Mouse (Mus musculus): ENCODE measurements around the gene Tectb. TPM values are rescaled to one million over a fixed set of nuclear protein-coding genes. Genes with fewer than 3 reads are reported as not detected.

Gene Tectb
- polyA plus RNA-seq, 1 experiment: not detected

DNA sequence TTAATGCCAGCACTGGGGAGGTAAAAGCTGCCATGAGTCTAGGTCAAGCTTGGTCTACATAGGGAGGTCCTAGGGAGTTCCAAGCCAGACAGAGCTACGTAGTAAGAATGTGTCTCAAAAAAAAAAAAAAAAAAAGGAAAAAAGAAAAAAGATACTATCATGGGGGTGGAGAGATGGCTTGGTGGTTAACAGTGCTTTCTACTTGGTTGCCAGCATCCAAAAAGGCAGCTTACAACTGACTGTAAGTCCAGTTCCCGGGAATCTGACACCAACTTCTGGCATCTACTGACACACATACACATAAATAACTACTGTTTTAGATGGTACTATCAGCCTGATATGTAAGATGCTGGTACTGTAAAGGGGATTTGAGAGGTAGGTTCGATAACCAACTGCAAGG lies 28.6 kb downstream of the Tectb start:
- Histone ChIP-seq H3K4me1 (ENCODE audit: control insufficient read depth, insufficient read depth, insufficient read length, low read length) (no peaks in the 10 kb centered on the region), H3K27ac (replicated peaks; ENCODE audit: low read depth, low read length) (no peak overlapping the region)

DNA sequence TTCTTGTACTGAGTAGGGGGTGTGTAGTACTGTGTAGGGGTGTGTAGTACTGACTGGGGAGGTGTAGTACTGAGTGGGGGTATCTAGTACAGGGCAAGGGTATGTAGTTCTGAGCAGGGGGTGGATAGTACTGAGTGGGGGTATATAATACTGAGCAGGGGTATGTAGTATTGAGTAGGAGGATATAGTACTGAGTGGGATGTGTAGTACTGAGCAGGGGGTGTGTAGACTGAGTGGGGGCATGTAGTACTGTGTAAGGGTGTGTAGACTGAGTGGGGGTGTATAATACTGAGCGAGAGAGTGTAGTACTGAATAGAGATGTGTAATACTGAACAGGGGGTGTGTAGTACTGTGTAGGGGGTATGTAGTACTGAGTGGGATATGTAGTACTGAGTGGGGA lies 31.2 kb downstream of the Tectb start:
- Histone ChIP-seq H3K27ac (replicated peaks; ENCODE audit: low read depth, low read length) (no peak overlapping the region), H3K4me3 (ENCODE audit: insufficient read depth, low read depth, low read length) (no peak overlapping the region), H3K4me1 (ENCODE audit: control insufficient read depth, insufficient read depth, insufficient read length, low read length) (no peaks in the 10 kb centered on the region)

More for the DNA sequence above, 28.6 kb downstream of the Tectb start:
- no peak overlapping the region for H3K4me3 ChIP-seq (ENCODE audit: insufficient read depth, low read depth, low read length)

DNA sequence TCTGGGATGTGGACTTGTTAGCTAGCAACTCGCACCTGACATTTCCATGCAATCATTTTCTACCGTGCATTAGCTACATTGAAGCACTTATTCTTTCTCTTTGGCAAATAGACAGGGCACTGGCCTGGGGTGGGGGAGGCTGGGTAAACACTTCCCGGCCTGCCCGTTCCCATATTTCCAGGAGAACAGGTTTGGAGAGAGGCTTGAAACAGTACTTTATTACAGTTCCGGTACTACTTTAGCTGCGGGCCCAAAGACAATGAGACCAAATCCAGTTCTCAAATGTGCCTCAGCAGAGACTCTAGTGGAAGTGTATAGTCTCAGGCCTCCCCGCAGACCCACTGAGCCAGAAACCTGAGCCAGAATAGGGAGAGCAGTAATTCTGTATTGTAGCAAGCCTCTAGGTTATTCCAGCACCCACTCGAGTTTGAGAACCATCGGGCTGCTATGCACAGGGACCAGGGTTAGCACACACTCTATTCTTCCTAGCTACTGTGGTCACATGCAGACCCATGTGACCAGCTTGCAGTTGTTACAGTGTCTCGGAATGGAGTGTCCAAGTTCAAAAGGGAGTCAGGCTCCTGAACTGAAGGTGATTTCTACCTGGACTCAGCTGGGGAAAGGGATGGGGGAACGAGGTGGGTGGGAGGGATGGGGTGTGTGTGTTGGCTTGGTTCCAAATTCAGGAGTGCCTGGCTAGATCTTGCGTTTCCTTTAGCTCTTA lies 33.2 kb downstream of the Tectb start:
- H3K27ac ChIP-seq (replicated peaks; ENCODE audit: low read depth, low read length): no peak overlapping the region
- no peaks in the 10 kb centered on the region for H3K4me1 ChIP-seq (ENCODE audit: control insufficient read depth, insufficient read depth, insufficient read length, low read length)
- no peak overlapping the region for H3K4me3 ChIP-seq (ENCODE audit: insufficient read depth, low read depth, low read length)

DNA sequence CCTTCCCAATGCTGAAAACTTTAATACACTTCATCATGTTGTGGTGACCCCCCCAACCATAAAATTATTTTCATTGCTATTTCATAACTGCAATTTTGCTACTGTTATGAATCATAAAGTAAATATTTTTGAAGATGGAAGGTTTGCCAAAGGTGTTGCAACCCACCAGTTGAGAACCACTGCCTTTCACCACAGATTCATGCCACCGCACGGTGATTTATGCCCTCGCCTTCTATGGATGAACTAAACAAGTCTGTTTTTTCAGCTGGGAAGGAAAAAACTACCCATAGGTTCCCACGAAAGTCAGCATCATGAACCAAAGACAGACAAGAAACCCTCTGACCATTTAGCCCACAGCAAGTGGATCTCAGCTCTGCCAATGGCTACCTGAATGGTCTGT lies 36.3 kb downstream of the Tectb start:
- H3K27ac ChIP-seq (replicated peaks; ENCODE audit: low read depth, low read length): no peak overlapping the region
- no peak overlapping the region for H3K4me3 ChIP-seq (ENCODE audit: insufficient read depth, low read depth, low read length)
- no peaks in the 10 kb centered on the region for H3K4me1 ChIP-seq (ENCODE audit: control insufficient read depth, insufficient read depth, insufficient read length, low read length)

DNA sequence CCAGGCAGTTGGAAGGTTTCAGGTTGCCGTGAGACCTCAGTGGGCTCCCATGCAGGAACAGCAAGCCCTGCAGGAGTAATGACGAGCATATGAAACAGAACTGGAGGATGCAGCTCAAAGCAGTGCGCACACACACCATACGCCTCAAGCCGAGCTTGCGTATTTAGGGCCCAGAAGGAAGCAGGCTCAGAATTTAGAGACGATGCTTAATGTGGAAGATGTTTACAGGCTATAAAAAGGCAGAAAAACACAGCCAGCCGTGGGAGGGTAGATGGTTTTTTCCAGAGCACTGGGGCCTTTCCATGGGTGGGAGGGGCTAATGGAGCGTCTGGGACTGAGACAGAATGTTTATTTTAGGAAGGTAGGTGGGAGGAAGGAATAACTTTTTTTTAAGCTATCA lies 36.8 kb downstream of the Tectb start:
- H3K4me3 ChIP-seq (ENCODE audit: insufficient read depth, low read depth, low read length): no peak overlapping the region

DNA sequence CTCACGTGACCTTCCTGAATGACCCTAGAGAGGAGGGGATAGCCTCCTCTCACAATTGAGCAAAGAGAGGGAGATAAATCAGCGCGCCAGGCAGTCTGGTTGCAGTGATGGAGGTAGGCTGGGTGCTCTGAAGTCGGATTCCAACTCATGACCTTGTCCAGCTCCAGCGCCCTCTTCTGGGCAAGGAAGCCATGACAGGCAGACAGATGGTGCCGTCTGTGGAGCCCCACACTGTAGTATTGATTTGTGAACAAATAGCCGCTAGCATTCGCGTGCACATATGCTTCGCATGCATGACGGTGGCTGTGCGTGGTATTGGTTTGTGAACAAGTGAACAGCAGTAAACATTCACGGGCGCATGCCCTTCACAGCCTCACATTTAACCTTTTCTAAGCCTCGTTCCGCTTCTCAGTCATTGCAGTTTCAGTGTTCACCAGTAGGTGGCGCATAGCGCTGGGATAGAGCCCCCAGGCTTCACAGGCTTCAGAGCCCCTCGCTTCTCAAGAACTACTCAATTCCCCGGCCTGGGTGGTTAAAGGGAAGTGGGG lies 37.7 kb downstream of the Tectb start:
- H3K27ac ChIP-seq (replicated peaks; ENCODE audit: low read depth, low read length): no peak overlapping the region
- H3K4me3 ChIP-seq (ENCODE audit: insufficient read depth, low read depth, low read length): peak overlapping the region; percentile 57
- H3K4me1 ChIP-seq (ENCODE audit: control insufficient read depth, insufficient read depth, insufficient read length, low read length): no peaks in the 10 kb centered on the region

More for the DNA sequence above, 36.8 kb downstream of the Tectb start:
- H3K4me1 ChIP-seq (ENCODE audit: control insufficient read depth, insufficient read depth, insufficient read length, low read length): no peaks in the 10 kb centered on the region
- no peak overlapping the region for H3K27ac ChIP-seq (replicated peaks; ENCODE audit: low read depth, low read length)

DNA sequence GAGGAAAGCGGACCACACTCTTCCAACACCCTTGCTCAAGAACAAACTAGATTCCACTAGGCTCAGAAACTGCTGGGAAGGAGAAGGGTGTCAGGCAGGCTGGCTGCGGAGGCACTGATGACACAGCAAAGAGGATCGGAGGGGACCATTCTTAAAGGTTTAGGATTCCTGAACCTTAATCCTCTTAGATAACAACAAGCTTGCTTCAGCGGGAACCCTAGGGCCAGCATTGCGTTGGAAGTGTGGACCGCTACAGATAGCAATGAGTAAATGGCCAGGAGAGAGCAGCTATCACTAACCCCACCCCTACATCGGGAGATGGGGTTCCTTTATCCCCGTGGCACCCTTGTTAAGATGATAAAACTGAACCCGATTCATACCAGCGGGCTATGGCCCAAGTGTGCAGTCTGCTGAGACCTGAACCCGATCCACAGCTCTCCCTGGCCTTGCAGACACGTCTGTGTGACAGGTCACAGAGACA lies 38.2 kb downstream of the Tectb start:
- H3K4me3 ChIP-seq (ENCODE audit: insufficient read depth, low read depth, low read length): no peak overlapping the region
- no peak overlapping the region for H3K27ac ChIP-seq (replicated peaks; ENCODE audit: low read depth, low read length)

DNA sequence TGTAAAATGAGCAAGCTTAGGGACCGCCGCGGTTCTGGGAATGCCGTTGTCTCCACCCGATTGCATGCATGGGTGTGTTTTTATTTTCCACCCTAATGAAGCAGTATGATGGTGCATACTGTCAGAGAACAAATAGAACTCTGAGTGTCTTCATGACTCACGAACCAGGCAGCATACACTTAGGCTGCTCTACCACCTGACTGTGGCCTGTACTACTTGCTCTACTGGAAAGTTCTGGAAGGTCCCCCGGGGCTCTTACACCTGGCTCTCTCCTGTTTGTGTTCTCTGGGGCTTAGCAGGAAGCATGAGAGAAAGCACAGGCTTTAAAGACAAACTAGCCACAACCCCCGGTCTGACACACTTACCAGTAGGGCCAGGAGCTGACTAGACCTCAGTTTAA lies 38.8 kb downstream of the Tectb start:
- Histone ChIP-seq H3K4me3 (ENCODE audit: insufficient read depth, low read depth, low read length) (no peak overlapping the region), H3K27ac (replicated peaks; ENCODE audit: low read depth, low read length) (no peak overlapping the region), H3K4me1 (ENCODE audit: control insufficient read depth, insufficient read depth, insufficient read length, low read length) (no peaks in the 10 kb centered on the region)

More for the DNA sequence above, 38.2 kb downstream of the Tectb start:
- no peaks in the 10 kb centered on the region for H3K4me1 ChIP-seq (ENCODE audit: control insufficient read depth, insufficient read depth, insufficient read length, low read length)

DNA sequence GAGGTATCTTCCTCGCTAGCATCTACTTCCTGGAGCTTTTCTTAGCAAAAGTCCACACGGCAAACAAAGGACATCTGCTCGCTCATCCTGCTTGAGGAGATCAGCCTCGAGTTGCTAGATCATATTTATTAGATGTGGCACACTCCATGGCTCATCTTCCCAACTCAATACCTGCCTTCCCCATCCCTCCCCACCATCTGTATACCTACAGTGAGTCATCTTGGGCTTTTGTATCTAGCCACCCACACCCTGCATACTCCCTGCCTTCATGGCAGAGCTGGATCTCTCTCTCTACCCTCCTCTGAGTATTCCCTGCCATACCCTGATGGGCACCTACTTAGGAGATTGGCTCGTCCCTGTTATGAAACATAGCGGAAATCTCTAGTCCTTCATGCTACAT lies 40.7 kb downstream of the Tectb start:
- Histone ChIP-seq H3K4me3 (ENCODE audit: insufficient read depth, low read depth, low read length) (no peak overlapping the region), H3K4me1 (ENCODE audit: control insufficient read depth, insufficient read depth, insufficient read length, low read length) (no peaks in the 10 kb centered on the region), H3K27ac (replicated peaks; ENCODE audit: low read depth, low read length) (no peak overlapping the region)

DNA sequence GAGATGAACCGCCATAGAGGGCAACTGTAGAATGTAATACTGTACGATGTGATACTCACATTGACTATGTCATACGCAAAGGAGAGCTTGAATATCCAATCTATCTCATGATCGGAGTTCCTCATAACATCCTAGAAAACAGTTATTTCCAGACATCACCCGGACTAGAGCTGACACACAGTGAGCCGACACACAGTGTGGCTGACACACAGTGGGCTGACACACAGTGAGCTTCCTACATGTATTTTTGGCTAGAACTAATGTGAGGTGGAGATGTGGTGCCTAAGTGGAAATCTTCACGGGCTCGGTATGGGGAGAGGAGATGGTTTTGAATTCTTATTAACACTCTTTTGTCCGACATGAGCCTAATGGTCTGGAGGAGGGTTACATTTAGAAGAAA lies 41.7 kb downstream of the Tectb start:
- Histone ChIP-seq H3K4me1 (ENCODE audit: control insufficient read depth, insufficient read depth, insufficient read length, low read length) (no peaks in the 10 kb centered on the region), H3K27ac (replicated peaks; ENCODE audit: low read depth, low read length) (no peak overlapping the region), H3K4me3 (ENCODE audit: insufficient read depth, low read depth, low read length) (no peak overlapping the region)

DNA sequence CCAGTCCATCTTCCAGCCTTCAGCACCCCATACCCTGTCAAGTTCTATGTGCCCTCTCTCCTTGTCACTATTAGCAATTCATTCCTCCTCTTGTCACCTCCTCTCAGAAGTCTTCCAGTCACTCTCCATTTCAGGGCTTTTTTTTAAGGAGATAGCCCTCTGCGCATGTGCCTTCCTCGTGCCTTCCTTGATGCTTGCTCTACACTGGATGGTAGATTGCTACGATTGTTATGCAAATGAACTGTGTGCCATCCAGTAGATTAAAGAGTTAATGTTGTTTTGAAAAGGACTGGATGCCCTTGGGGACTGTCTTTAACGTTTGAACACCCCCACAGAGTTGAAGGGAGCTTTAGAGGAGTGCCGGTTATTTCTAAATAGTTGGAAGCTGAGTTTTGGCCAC lies 46.1 kb downstream of the Tectb start:
- Histone ChIP-seq H3K4me1 (ENCODE audit: control insufficient read depth, insufficient read depth, insufficient read length, low read length) (no peaks in the 10 kb centered on the region), H3K4me3 (ENCODE audit: insufficient read depth, low read depth, low read length) (no peak overlapping the region), H3K27ac (replicated peaks; ENCODE audit: low read depth, low read length) (no peak overlapping the region)

DNA sequence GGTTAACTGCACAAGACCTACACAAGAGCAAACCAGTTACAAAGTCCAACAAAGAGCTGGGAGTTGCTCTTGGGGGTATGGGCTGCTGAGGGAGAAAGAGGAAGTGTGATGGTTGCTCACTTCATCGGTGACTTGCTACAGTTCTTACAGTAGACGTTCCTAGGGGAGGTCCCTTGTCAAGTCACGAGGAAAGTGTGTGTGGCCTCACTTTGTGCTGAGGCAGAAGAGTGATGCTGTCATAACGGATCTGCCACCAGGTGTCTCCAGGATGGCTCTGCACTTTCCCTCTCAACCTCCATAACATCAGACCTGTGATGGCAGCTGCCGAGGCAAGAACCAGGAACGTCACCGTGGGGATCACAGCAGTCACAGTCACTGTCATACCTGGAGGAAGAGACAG lies 46.6 kb downstream of the Tectb start:
- peaks cover 1% of the 10 kb centered on the region for H3K4me1 ChIP-seq (ENCODE audit: control insufficient read depth, insufficient read depth, insufficient read length, low read length)
- no peak overlapping the region for H3K27ac ChIP-seq (replicated peaks; ENCODE audit: low read depth, low read length)
- H3K4me3 ChIP-seq (ENCODE audit: insufficient read depth, low read depth, low read length): no peak overlapping the region

DNA sequence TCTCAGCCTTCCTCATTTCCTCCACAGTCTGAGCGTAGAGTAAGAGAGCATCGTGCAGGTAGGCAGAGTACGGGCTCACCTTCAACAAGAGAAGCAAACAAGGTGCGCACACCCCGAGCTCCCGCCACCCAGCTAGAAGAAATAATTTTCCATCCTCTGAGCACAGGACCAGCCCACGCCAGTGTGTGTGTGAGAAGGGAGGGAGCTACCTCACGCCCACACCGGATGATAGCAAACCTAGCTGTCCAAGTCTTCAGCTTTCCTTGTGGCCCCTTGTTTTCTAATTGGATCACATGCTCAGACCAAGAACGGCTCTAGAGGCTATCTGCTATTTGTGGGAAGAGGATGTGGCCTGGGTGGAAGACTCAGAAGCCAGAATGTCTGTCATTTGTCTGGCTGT lies 50.5 kb downstream of the Tectb start:
- peaks cover 3% of the 10 kb centered on the region for H3K4me1 ChIP-seq (ENCODE audit: control insufficient read depth, insufficient read depth, insufficient read length, low read length)
- no peak overlapping the region for H3K27ac ChIP-seq (replicated peaks; ENCODE audit: low read depth, low read length)
- H3K4me3 ChIP-seq (ENCODE audit: insufficient read depth, low read depth, low read length): no peak overlapping the region

DNA sequence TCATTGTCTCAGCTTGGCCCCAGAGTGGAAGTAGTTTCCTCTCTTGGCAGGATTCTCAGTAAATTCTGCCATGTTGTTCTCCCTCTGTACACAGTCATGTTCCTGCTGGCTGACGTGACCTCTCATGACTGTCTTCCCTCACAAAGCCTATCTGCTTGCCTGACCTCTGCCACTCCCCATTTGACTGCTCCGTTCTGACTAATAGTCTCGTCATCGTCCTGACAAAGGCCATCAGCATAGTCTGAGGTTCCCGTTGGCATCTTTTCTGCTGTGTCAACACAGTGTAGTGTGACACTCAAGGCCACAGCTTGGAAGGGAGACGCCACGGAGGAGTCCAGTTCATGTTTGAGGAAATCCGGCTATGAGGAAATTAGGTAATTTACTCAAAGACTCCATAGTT lies 51.6 kb downstream of the Tectb start:
- Histone ChIP-seq H3K27ac (replicated peaks; ENCODE audit: low read depth, low read length) (no peak overlapping the region), H3K4me3 (ENCODE audit: insufficient read depth, low read depth, low read length) (no peak overlapping the region), H3K4me1 (ENCODE audit: control insufficient read depth, insufficient read depth, insufficient read length, low read length) (peaks cover 3% of the 10 kb centered on the region)

DNA sequence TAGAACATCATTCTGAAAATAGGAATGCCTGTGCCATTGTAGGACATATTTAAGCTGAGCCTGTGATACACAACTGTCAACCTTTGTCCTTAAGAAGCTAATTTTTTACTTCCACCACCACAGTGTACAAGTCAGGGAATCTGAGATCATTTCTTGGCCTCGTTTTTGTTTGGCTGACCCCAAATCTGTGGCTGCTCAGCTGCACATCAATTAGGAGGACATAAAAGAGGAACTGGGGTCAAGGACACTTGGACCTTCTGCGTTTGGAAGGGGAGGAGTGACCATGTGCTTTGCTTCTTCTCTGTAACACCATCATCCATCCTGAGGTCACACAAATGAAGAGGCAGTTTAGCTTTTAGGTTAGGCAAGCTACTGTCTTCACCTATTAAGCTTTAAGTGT lies 55.5 kb downstream of the Tectb start:
- peaks cover 3% of the 10 kb centered on the region for H3K4me1 ChIP-seq (ENCODE audit: control insufficient read depth, insufficient read depth, insufficient read length, low read length)
- no peak overlapping the region for H3K27ac ChIP-seq (replicated peaks; ENCODE audit: low read depth, low read length)
- H3K4me3 ChIP-seq (ENCODE audit: insufficient read depth, low read depth, low read length): no peak overlapping the region

DNA sequence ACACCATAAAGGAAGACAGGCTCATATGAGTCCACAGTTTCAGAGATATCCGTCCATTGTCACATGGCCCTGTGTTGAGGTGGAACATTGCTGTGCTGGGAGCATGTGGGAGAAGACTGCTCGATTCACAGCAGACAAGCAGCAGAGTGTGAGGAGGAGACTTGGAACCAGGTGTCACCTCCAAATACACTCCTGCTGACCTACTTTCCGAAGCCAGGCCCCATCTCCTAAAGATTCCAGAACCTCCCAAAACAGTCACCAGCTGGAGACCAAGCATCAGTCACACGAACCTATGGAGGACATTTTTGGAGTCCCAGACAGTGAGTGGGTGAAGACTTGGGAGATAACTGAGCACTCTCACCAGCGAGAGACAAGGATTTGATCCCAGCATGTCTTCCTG lies 56.0 kb downstream of the Tectb start:
- H3K4me3 ChIP-seq (ENCODE audit: insufficient read depth, low read depth, low read length): no peak overlapping the region
- peaks cover 3% of the 10 kb centered on the region for H3K4me1 ChIP-seq (ENCODE audit: control insufficient read depth, insufficient read depth, insufficient read length, low read length)
- H3K27ac ChIP-seq (replicated peaks; ENCODE audit: low read depth, low read length): no peak overlapping the region
